Mouse (Mus musculus) bone marrow, adult 2 months (tissue): ENCODE measurements around the gene Casq1. TPM values are rescaled to one million over a fixed set of nuclear protein-coding genes. Genes with fewer than 3 reads are reported as not detected.

Experiments used
- H3K27ac ChIP-seq: fragments of 200-500 bp; 2 replicates; pipeline ENCODE4 v1.5.1; 2012; ENCODE audit warnings: low read depth, mild to moderate bottlenecking, control low read depth, inconsistent platforms, low read length; ENCODE audit not compliant: control insufficient read depth, poor library complexity, insufficient read depth
- H3K4me1 ChIP-seq: fragments of 200-500 bp; 2 replicates; pipeline ENCODE4 v1.6.1; 2011; ENCODE audit warnings: low read length; ENCODE audit not compliant: control insufficient read depth, insufficient read depth
- H3K4me3 ChIP-seq: fragments of 200-500 bp; replicated peaks from 2 replicates; pipeline ENCODE3; 2011; ENCODE audit warnings: mild to moderate bottlenecking, low read depth, low read length, control low read depth; ENCODE audit not compliant: control insufficient read depth
- CTCF ChIP-seq: fragments of 200-500 bp; IDR thresholded peaks from 2 replicates; pipeline ENCODE4 v1.5.1; 2011; ENCODE audit warnings: low read length, control low read depth; ENCODE audit not compliant: control insufficient read depth, insufficient read depth
- POLR2A ChIP-seq: fragments of 200-500 bp; IDR thresholded peaks from 2 replicates; pipeline ENCODE4 v1.6.1; 2011; ENCODE audit warnings: low read depth, mild to moderate bottlenecking, control low read depth, low read length, borderline replicate concordance; ENCODE audit not compliant: control insufficient read depth
- WGBS: fragments of 180-500 bp; shearing (Covaris S2); methylation state at CpG from one replicate; pipeline ENCODE4 v1.1.7; 2018; 5-methylcytosine and 5-hydroxymethylcytosine counted together
- polyA plus RNA-seq: library from polyadenylated mRNA; stranded (reverse); fragments of >200 nt; gene quantifications from 2 replicates; pipeline ENCODE4 v1.2.4, GENCODE M21; 2011; ENCODE audit warnings: low replicate concordance; ENCODE audit not compliant: missing spikeins, insufficient read depth, insufficient read length

The Casq1 gene
- polyA plus RNA-seq, 1 experiment = not detected

DNA sequence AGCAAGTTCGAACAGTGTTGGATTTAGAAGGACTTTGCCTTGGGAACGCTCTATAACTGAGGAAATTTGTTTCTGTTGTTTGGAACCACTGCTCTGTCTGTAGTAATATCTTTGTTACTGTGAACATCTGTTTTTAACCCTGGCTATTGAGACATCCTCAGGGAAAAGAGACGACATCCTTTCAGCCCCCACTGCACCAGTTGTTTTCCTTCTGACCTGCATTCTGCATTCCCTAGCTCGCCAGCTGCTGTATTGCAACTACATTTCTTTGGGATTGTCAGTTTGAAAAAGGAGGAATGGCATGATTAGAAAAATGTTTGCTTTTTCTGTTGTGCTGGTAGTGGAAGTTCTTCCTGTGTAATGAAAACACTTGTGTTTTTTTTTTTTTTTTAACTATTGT lies 38.8 kb downstream of the Casq1 start:
- 86% methylated on average over 4 of the region's 4 CpGs for WGBS
- Histone ChIP-seq H3K4me1 (no peaks in the 10 kb centered on the region), H3K27ac (no peak overlapping the region), H3K4me3 (no peak overlapping the region)
- TF ChIP-seq CTCF = no peak
- TF ChIP-seq POLR2A = no peak

DNA sequence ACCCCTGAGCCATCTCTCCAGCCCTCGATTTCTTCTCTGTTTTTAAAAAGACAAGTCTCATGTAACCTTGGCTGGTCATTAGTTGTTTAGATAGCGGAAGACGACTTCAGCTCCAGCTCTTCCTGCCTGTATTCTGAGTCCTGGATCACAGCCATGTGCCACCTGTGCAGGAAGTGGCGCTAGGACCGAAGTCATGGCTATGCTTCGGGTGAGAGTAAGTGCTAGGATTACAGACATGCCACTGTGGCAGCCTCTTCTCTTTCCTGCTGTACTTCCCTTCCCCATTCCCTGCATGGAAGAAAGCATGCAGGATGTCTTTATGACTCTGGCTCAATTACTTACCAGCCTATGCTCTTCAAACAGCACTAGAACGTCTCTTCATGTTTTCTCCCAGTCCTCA lies 40.6 kb downstream of the Casq1 start:
- no peak for TF ChIP-seq CTCF
- Histone ChIP-seq H3K4me3 (no peak overlapping the region), H3K27ac (no peak overlapping the region), H3K4me1 (no peaks in the 10 kb centered on the region)
- 73% methylated on average over 7 of the region's 7 CpGs for WGBS

- 83% methylated on average over 7 of the region's 7 CpGs for WGBS
- TF ChIP-seq POLR2A (no peak), CTCF (no peak)
- no peak overlapping the region for H3K27ac ChIP-seq
- H3K4me3 ChIP-seq = no peak overlapping the region
- no peaks in the 10 kb centered on the region for H3K4me1 ChIP-seq
Measured at GRCm38 (mm10) chr1:172177791-172178190, 41.9 kb downstream of the Casq1 start.

- 89% methylated on average over 5 of the region's 5 CpGs for WGBS
- no peak overlapping the region for H3K4me3 ChIP-seq
- H3K4me1 ChIP-seq = no peaks in the 10 kb centered on the region
- TF ChIP-seq POLR2A = no peak
- TF ChIP-seq CTCF = no peak
- H3K27ac ChIP-seq = no peak overlapping the region
Measured at GRCm38 (mm10) chr1:172173181-172173580, 46.5 kb downstream of the Casq1 start.

DNA sequence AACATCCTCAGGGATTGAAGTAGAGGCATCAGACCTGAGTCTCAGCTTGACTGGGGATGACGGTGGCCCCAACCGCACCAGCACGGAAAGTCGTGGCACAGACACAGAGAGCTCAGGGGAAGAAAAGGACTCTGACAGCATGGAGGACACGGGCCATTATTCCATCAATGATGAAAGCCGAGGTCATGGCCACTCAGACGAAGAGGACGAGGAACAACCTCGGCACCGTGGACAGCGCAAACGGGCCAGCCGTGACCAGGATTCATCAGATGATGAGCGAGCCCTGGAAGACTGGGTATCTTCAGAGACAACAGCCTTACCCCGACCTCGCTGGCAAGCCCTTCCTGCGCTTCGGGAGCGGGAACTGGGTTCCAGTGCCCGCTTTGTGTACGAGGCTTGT lies 47.3 kb downstream of the Casq1 start:
- no peak overlapping the region for H3K4me3 ChIP-seq
- 94% methylated on average over 21 of the region's 21 CpGs for WGBS
- no peak overlapping the region for H3K27ac ChIP-seq
- H3K4me1 ChIP-seq = no peaks in the 10 kb centered on the region
- no peak for TF ChIP-seq POLR2A

GRCm38 (mm10) chr1:172169809-172170208 lies 49.9 kb downstream of the Casq1 start:
- 90% methylated on average over 5 of the region's 5 CpGs for WGBS
- H3K27ac ChIP-seq = no peak overlapping the region

DNA sequence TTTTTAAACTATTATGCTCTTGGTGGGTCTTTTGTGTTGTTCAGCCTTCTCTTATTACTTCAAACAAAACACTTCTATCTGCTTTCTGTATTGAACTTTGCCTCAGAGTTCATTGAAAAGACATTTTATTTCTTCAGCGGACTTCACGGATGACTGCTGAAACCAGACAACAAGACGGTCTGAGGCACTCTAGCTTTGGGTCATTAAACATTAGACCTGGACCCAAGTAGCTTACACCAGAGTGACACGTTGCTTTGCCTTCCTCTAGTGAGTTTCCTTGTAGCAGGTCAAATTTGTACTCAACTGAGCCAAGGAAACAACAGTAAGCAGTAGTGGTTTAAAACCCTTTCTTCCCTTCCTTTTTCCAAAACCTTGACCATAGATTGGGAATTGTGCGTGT lies 51.8 kb downstream of the Casq1 start:
- WGBS = 86% methylated on average over 5 of the region's 5 CpGs
- no peak overlapping the region for H3K27ac ChIP-seq
- no peak overlapping the region for H3K4me3 ChIP-seq
- TF ChIP-seq POLR2A = no peak
- TF ChIP-seq CTCF = no peak
- no peaks in the 10 kb centered on the region for H3K4me1 ChIP-seq

More at GRCm38 (mm10) chr1:172169809-172170208, 49.9 kb downstream of the Casq1 start:
- H3K4me3 ChIP-seq = no peak overlapping the region
- TF ChIP-seq CTCF = no peak
- TF ChIP-seq POLR2A = no peak
- no peaks in the 10 kb centered on the region for H3K4me1 ChIP-seq

GRCm38 (mm10) chr1:172162959-172163358 lies 56.7 kb downstream of the Casq1 start:
- no peaks in the 10 kb centered on the region for H3K4me1 ChIP-seq
- no peak overlapping the region for H3K4me3 ChIP-seq

GRCm38 (mm10) chr1:172162009-172162408 lies 57.7 kb downstream of the Casq1 start:
- WGBS = 83% methylated on average over 1 of the region's 1 CpGs
- no peak overlapping the region for H3K27ac ChIP-seq
- TF ChIP-seq POLR2A (no peak), CTCF (no peak)
- no peaks in the 10 kb centered on the region for H3K4me1 ChIP-seq
- H3K4me3 ChIP-seq = no peak overlapping the region

More at GRCm38 (mm10) chr1:172162959-172163358, 56.7 kb downstream of the Casq1 start:
- WGBS = 94% methylated on average over 6 of the region's 6 CpGs
- no peak for TF ChIP-seq CTCF
- no peak for TF ChIP-seq POLR2A
- H3K27ac ChIP-seq = no peak overlapping the region
